Mouse (Mus musculus) thymus, adult 2 months (tissue): ENCODE measurements around the gene Vav3. TPM values are rescaled to one million over a fixed set of nuclear protein-coding genes. Genes with fewer than 3 reads are reported as not detected.

Source experiments
- DNase-seq: peaks from one replicate; pipeline ENCODE4 v3.0.0; 2021
- H3K27ac ChIP-seq: fragments of 200-500 bp; 2 replicates; pipeline ENCODE4 v1.5.1; 2012; ENCODE audit warnings: low read length, control low read depth; ENCODE audit not compliant: control insufficient read depth, insufficient read depth
- H3K27me3 ChIP-seq: fragments of 200-500 bp; 2 replicates; pipeline ENCODE4 v1.6.1; 2012; ENCODE audit warnings: mild to moderate bottlenecking, low read length, moderate library complexity, mixed read lengths; ENCODE audit not compliant: control insufficient read depth, insufficient read depth
- H3K36me3 ChIP-seq: fragments of 200-500 bp; 2 replicates; pipeline ENCODE4 v1.6.1; 2012; ENCODE audit warnings: mild to moderate bottlenecking, low read length, moderate library complexity; ENCODE audit not compliant: control insufficient read depth, insufficient read depth
- H3K4me1 ChIP-seq: fragments of 200-500 bp; replicated peaks from 2 replicates; pipeline ENCODE4 v1.6.1; 2012; ENCODE audit warnings: low read length; ENCODE audit not compliant: control insufficient read depth, insufficient read depth
- H3K4me3 ChIP-seq: fragments of 200-500 bp; 2 replicates; pipeline ENCODE4 v1.5.1; 2012; ENCODE audit warnings: mild to moderate bottlenecking, low read length, control low read depth, moderate library complexity; ENCODE audit not compliant: control insufficient read depth, insufficient read depth
- CTCF ChIP-seq: fragments of 200-500 bp; IDR thresholded peaks from 2 replicates; pipeline ENCODE4 v1.5.1; 2012; ENCODE audit warnings: mild to moderate bottlenecking, control low read depth, low read length, moderate library complexity, borderline replicate concordance; ENCODE audit not compliant: control insufficient read depth, poor library complexity, insufficient read depth; ENCODE audit errors: extremely low read depth
- POLR2A ChIP-seq: fragments of 200-500 bp; IDR thresholded peaks from 2 replicates; pipeline ENCODE4 v1.6.1; 2012; ENCODE audit warnings: mild to moderate bottlenecking, low read length, control low read depth, moderate library complexity; ENCODE audit not compliant: control insufficient read depth, poor library complexity, insufficient read depth; ENCODE audit errors: extremely low read depth
- WGBS: fragments of 180-500 bp; shearing (Covaris S2); methylation state at CpG from one replicate; pipeline ENCODE4 v1.1.7; 2018; 5-methylcytosine and 5-hydroxymethylcytosine counted together
- polyA plus RNA-seq: library from polyadenylated mRNA; depleted of rRNA; stranded (reverse); fragments of >200 nt; gene quantifications from 2 replicates; pipeline ENCODE4 v1.2.3, GENCODE M21; 2012

The Vav3 gene
- polyA plus RNA-seq, 1 experiment, result 3.1 TPM

DNA sequence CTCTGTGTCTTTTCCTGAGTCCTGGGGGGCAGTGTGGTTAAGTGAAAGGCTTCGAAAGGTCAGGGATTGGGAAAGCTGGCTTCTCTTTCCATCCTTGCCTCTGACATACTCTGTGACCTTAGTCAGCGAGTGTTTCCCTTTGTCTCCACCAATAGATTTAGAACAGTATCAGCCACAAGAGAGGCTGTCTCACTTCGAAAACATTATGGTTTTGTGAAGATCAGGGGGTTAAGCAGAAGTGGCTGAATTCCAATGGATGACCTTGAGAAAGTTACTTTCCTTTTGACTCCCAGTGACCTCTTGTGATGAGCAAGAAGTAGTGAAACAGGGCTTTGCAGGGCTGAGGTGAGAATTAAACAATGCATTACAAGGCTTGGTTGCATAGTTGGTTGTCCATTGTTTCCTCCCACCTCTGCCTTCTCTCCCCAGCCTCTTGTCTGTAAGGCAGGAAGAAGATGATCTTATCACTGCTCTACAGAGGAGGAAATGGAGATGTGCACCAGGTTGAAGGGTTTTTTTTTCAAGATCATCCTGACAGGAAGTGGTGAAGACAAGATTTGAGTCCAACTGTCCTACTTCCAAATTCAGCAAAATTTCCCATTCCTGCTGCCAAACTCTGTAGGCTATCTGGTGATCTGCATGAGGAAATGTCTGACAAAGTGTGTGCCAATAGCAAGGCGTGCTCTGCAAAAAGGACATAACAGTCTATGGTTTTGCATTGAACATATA is 11.7 kb downstream of the Vav3 start:
- WGBS, result 46% methylated on average over 4 of the region's 4 CpGs
- TF ChIP-seq POLR2A, result no peak
- no peak for TF ChIP-seq CTCF
- no peaks in the 10 kb centered on the region for H3K27me3 ChIP-seq
- DNase-seq, result peak; percentile 13
- peaks cover 9% of the 10 kb centered on the region for H3K4me1 ChIP-seq
- no peaks in the 10 kb centered on the region for H3K36me3 ChIP-seq
- no peak overlapping the region for H3K27ac ChIP-seq
- no peak overlapping the region for H3K4me3 ChIP-seq

DNA sequence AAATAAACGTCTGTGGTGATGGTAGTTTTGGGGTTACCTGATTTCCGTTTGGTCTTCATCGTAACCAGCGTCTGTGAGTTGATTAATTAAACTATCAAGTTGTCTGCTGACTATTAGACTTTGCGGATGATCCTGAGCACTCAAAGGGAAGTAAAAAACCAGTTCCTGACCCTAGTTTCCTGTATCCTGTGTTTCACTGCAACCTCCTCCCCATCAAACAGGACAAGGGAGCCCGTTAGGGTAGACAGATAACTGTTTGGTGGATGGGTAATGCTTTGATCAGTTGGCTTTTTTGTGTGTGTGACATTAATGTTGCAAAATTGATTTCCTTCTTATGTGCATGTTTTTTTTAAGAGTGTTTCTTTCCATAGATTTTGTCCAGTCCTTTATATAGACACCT is 12.2 kb downstream of the Vav3 start:
- peaks cover 9% of the 10 kb centered on the region for H3K4me1 ChIP-seq
- H3K27me3 ChIP-seq, result no peaks in the 10 kb centered on the region
- H3K4me3 ChIP-seq, result no peak overlapping the region
- no peak overlapping the region for H3K27ac ChIP-seq
- TF ChIP-seq CTCF, result no peak
- TF ChIP-seq POLR2A, result no peak
- H3K36me3 ChIP-seq, result no peaks in the 10 kb centered on the region
- WGBS, result 9% methylated on average over 6 of the region's 6 CpGs
- no peak for DNase-seq

DNA sequence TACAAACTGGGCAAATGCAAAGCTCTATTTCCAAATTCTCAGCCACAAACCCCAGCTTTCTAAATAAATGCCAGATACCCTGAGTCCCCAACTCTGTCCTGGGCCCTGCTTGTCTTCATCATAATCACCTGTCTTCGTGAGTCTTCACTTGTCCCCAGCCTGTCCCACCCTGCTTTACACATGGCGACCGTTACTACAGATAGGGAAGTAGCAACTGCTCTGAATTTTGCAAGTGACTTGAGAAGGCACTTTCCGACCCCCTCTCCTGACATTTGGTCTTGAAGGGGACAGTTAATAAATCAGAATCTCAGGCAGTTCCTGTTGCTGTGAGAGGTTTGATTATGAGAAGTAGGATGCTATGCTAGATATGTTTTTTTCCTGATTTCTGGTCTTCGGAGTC is 13.4 kb downstream of the Vav3 start:
- Histone ChIP-seq H3K4me1 (peaks cover 9% of the 10 kb centered on the region), H3K4me3 (no peak overlapping the region), H3K36me3 (no peaks in the 10 kb centered on the region), H3K27ac (no peak overlapping the region), H3K27me3 (no peaks in the 10 kb centered on the region)
- TF ChIP-seq POLR2A, result no peak
- no peak for TF ChIP-seq CTCF
- WGBS, result 78% methylated on average over 5 of the region's 5 CpGs
- DNase-seq, result no peak

DNA sequence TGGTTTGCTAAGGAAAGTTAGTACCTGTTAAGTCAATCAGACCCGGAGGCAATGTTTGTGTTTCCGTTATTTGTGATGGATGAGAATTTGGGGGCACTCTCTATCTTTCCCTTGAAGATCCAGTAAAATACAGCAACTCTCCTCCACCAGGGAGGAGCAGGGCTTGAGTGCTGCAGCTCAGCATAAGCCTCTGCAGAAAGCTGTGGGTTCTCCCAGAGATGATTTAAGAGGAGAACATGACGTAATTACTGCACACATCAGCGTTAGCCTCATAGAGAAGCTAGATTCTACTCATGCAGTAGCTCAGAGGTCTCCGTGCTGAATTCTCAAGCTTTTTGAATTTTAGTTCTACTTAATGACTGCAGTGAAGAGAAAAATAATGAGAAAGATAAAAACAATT is 14.7 kb downstream of the Vav3 start:
- TF ChIP-seq POLR2A (no peak), CTCF (no peak)
- DNase-seq, result no peak
- Histone ChIP-seq H3K27me3 (no peaks in the 10 kb centered on the region), H3K4me1 (peaks cover 9% of the 10 kb centered on the region), H3K27ac (no peak overlapping the region), H3K4me3 (no peak overlapping the region), H3K36me3 (no peaks in the 10 kb centered on the region)
- WGBS, result 88% methylated on average over 5 of the region's 5 CpGs

DNA sequence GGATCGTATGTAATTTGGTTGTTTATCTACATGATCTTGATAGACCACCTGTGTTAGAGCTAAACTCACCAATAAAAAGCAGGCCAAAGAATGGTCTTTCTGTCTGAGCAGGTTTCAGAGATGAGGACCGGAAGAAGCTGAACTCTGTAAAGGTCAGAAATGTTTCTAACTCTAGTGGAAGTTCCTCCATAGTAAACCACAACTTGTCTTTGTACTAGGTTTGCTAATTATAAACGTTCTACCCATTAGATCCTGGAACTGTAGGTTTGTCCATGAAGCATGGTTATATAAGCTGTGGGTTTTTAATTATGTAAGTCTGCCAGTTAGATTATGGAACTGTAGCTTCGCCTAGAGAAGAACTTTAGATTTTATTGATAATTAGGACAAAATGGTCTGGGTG is 20.3 kb downstream of the Vav3 start:
- no peak overlapping the region for H3K4me3 ChIP-seq
- H3K27me3 ChIP-seq, result no peaks in the 10 kb centered on the region
- peaks cover 15% of the 10 kb centered on the region for H3K4me1 ChIP-seq
- H3K36me3 ChIP-seq, result no peaks in the 10 kb centered on the region
- 44% methylated on average over 4 of the region's 4 CpGs for WGBS
- no peak for DNase-seq
- TF ChIP-seq CTCF, result no peak
- no peak overlapping the region for H3K27ac ChIP-seq

DNA sequence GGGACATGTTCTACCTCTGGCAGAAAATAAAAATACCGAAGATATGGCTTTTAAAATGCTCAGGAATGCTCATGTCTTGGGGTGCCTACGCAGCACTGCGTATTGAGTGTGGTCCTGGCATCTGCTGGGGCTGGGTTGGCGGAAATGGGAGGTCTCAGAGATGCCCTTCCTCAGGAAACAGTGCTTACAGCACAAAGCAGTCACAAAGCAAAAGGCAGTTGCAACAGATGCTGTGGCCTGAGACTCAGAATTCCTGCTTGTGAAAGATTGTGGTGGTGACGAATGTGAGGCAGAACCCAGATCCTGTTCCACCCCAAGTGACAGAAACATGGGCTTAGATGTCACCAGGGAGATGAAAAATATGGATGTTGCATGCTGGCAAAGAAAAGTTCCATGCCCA is 21.4 kb downstream of the Vav3 start:
- H3K27me3 ChIP-seq, result no peaks in the 10 kb centered on the region
- no peak overlapping the region for H3K4me3 ChIP-seq
- WGBS, result 11% methylated on average over 5 of the region's 5 CpGs
- peak; percentile 64 for DNase-seq
- TF ChIP-seq POLR2A (no peak), CTCF (no peak)
- H3K27ac ChIP-seq, result peak overlapping the region; percentile 64
- H3K36me3 ChIP-seq, result no peaks in the 10 kb centered on the region
- H3K4me1 ChIP-seq, result peaks cover 19% of the 10 kb centered on the region

DNA sequence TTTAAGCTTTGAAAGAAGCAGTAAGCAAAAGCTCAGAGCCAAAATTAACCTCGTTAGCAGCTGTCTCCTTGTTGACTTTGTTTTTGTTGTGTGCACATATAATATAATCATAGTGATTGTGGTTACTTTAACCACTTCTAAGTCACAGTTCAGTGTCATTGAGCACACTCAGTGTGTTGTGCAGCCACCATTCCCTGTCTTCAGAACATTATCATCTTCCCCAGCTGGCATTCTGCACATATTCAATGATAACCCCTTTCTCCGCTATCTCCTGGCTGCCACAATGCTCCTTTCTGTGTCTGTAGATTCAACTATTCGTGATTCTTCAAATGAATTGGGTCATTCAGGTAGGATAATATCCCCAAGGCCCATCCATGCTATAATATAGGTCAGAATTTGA is 21.9 kb downstream of the Vav3 start:
- Histone ChIP-seq H3K27ac (peak overlapping the region; percentile 64; the same call in 1 of the 2 replicates), H3K27me3 (no peaks in the 10 kb centered on the region), H3K4me1 (peaks cover 19% of the 10 kb centered on the region), H3K4me3 (no peak overlapping the region), H3K36me3 (no peaks in the 10 kb centered on the region)
- no peak for TF ChIP-seq POLR2A
- TF ChIP-seq CTCF, result no peak
- DNase-seq, result no peak
- WGBS, result 29% methylated on average over 3 of the region's 3 CpGs
